Mouse (Mus musculus) intestine, embryonic 16.5 days (tissue): ENCODE data around the gene Ric1. TPM values are rescaled to one million over a fixed set of nuclear protein-coding genes. Genes with fewer than 3 reads are reported as not detected.

Experiments
- ATAC-seq: fragments of 200-750 bp; cut with Nextera tagmentation; 2 replicates; pipeline ENCODE4 v1.8.0; 2017; ENCODE audit warnings: moderate TSS enrichment, moderate library complexity
- H3K27ac ChIP-seq: fragments of 300-500 bp; sonication (generic); 2 replicates; pipeline ENCODE4 v1.5.1; 2014; ENCODE audit warnings: mild to moderate bottlenecking, low read length
- H3K27me3 ChIP-seq: fragments of 300-500 bp; sonication (generic); replicated peaks from 2 replicates; pipeline ENCODE4 v1.6.1; 2014; ENCODE audit warnings: low read length, control low read depth, mixed read lengths; ENCODE audit not compliant: control insufficient read depth, insufficient read depth
- H3K36me3 ChIP-seq: fragments of 300-500 bp; sonication (generic); 2 replicates; pipeline ENCODE4 v1.6.1; 2014; ENCODE audit warnings: low read length, control low read depth; ENCODE audit not compliant: control insufficient read depth, insufficient read depth
- H3K4me1 ChIP-seq: fragments of 300-500 bp; sonication (generic); 2 replicates; pipeline ENCODE4 v1.6.1; 2014; ENCODE audit warnings: low read length, control low read depth, mixed read lengths; ENCODE audit not compliant: control insufficient read depth, insufficient read depth
- H3K4me2 ChIP-seq: fragments of 300-500 bp; sonication (generic); 2 replicates; pipeline ENCODE4 v1.6.1; 2014; ENCODE audit warnings: low read depth, low read length, control low read depth
- H3K4me3 ChIP-seq: fragments of 300-500 bp; sonication (generic); 2 replicates; pipeline ENCODE4 v1.5.1; 2014; ENCODE audit warnings: mild to moderate bottlenecking, low read length
- H3K9ac ChIP-seq: fragments of 300-500 bp; sonication (generic); 2 replicates; pipeline ENCODE4 v1.6.1; 2014; ENCODE audit warnings: low read depth, low read length
- H3K9me3 ChIP-seq: fragments of 300-500 bp; sonication (generic); 2 replicates; pipeline ENCODE4 v1.6.1; 2016; ENCODE audit warnings: low read length, control low read depth; ENCODE audit not compliant: control insufficient read depth
- WGBS: fragments of 180-500 bp; shearing (Covaris S2); extraction: QIAGEN DNeasy Blood & Tissue Kit; methylation state at CpG from one replicate; pipeline ENCODE4 v1.1.7; 2014; 5-methylcytosine and 5-hydroxymethylcytosine counted together
- polyA plus RNA-seq: library from polyadenylated mRNA; unstranded; fragments of >200 nt; fragmentation: Nextera tagmentation; extraction: Ambion mirVana; gene quantifications from 2 replicates; pipeline ENCODE4 v1.2.1, GENCODE M21; 2015

The Ric1 gene
- polyA plus RNA-seq, 1 experiment from 2014 or later = 8.0 TPM

DNA sequence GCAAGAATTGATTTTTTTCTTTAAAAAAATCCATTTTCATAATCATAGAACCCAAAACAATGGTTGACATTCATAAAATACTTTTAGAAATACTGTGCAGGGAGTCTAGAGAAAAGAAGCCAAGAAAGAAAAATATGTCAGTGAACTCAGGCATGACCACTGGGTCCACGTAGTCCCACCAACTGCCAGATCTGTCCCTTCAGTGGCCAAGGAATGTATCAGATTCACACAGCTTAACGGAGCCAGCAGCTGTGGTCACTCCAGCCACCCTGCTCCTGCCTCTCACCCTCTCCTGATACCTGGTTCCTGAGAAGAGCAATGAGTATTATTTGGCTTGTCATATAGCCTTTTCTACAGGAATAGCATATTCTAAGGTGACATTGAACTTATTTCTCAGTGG lies 38.7 kb upstream of the Ric1 start:
- no peak overlapping the region for H3K4me2 ChIP-seq
- no peak overlapping the region for H3K9ac ChIP-seq
- no peaks in the 10 kb centered on the region for H3K36me3 ChIP-seq
- no peak for ATAC-seq
- no peaks in the 10 kb centered on the region for H3K27me3 ChIP-seq
- 80% methylated on average over 2 of the region's 2 CpGs for WGBS
- no peak overlapping the region for H3K4me3 ChIP-seq
- 0 out of 2 replicates have a peak, but pooled peaks cover 2% of the 10 kb centered on the region for H3K4me1 ChIP-seq
- H3K27ac ChIP-seq = no peak overlapping the region
- H3K9me3 ChIP-seq = no peaks in the 10 kb centered on the region

DNA sequence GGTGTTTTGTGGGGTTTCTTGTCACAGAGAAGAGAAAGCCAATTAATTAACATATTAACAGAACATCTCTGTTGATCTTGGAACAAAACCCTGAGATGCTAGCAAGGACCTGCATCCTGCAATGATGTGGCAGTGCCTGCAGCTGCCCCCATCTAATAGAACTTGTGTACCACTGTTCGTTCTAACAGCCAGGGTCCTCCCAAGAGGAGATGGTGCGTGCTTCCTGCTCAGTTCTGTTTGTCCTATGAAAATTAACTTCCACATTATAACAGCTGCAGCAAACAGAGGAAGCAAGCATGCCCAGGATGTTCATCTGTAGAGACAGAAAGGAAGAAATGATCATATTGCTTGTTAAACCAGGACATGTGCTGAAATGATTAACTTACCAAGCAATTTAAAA lies 37.5 kb upstream of the Ric1 start:
- H3K27ac ChIP-seq = no peak overlapping the region
- H3K9ac ChIP-seq = no peak overlapping the region
- 31% methylated on average over 2 of the region's 2 CpGs for WGBS
- H3K4me1 ChIP-seq = 0 out of 2 replicates have a peak, but pooled peaks cover 2% of the 10 kb centered on the region
- no peaks in the 10 kb centered on the region for H3K36me3 ChIP-seq
- H3K4me3 ChIP-seq = no peak overlapping the region
- no peak for ATAC-seq
- H3K9me3 ChIP-seq = no peaks in the 10 kb centered on the region
- no peak overlapping the region for H3K4me2 ChIP-seq
- no peaks in the 10 kb centered on the region for H3K27me3 ChIP-seq

DNA sequence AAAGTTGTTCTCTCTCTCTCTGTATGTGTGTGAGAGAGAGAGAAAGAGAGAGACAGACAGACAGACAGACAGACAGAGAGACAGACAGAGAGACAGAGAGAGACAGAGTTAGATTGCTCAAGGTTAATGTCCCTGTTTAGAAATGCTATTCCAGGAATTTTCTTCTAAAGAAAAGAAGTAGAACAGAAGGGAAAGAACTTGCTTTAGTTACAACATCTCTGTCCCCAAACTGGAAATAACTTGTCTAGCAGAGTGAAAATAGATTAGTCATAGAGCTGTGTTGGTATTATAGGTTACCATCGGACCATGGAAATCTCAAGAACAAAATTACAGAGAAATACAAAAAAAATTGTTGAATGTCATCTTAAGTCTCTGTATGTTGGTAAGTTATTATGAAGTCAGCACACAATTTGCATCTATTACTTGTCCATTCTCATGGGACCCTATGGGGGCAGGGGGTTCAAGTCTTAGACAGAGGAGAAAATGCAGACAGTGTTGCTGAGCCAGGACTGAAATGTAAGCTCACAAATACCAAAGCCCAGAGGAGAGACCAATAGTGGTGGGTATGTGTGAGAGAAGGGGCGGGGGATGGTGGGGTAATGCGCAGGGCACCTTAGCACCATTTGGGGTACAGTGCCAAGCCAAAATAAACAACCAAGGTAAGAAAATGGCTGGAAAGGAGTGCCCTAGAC lies 36.7 kb upstream of the Ric1 start:
- Histone ChIP-seq H3K4me1 (0 out of 2 replicates have a peak, but pooled peaks cover 2% of the 10 kb centered on the region), H3K36me3 (no peaks in the 10 kb centered on the region), H3K9ac (no peak overlapping the region), H3K9me3 (no peaks in the 10 kb centered on the region), H3K4me2 (no peak overlapping the region), H3K27ac (no peak overlapping the region), H3K4me3 (no peak overlapping the region), H3K27me3 (no peaks in the 10 kb centered on the region)
- ATAC-seq = no peak
- WGBS = 89% methylated on average over 3 of the region's 3 CpGs

DNA sequence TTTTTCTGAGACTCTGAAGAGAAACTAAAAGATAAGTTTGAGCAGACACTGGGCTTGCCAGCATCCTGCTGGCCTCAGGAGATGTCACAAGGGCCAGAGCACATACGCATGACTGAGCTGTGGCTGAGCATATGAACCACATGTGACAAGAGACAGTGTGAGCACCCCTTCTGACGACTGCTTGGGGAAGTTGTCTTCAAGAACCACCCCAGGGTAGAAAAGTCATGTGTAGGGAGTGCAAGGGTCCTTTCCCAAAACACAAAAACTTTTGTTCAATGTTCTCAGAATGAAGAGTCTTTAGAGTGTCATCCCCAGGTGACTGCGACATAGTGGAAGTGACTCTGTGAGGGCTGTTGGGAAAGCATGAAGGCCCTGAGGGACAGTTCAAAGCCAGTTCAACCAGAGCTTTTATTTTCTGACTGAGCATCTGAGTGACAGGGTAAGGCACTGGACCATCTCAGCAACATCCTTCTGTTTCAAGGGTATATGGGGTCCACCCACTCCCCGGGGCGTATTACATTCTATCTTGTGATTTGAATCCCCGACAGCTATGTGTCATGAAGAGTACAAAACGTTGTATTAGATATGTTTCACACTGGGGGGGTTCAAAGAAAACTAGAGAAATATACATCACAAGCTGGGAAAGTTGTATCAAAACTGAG lies 35.4 kb upstream of the Ric1 start:
- 87% methylated on average over 7 of the region's 7 CpGs for WGBS
- Histone ChIP-seq H3K4me1 (0 out of 2 replicates have a peak, but pooled peaks cover 2% of the 10 kb centered on the region), H3K4me2 (no peak overlapping the region), H3K9me3 (no peaks in the 10 kb centered on the region), H3K27ac (no peak overlapping the region), H3K36me3 (no peaks in the 10 kb centered on the region), H3K27me3 (no peaks in the 10 kb centered on the region), H3K4me3 (no peak overlapping the region), H3K9ac (no peak overlapping the region)
- ATAC-seq = no peak

DNA sequence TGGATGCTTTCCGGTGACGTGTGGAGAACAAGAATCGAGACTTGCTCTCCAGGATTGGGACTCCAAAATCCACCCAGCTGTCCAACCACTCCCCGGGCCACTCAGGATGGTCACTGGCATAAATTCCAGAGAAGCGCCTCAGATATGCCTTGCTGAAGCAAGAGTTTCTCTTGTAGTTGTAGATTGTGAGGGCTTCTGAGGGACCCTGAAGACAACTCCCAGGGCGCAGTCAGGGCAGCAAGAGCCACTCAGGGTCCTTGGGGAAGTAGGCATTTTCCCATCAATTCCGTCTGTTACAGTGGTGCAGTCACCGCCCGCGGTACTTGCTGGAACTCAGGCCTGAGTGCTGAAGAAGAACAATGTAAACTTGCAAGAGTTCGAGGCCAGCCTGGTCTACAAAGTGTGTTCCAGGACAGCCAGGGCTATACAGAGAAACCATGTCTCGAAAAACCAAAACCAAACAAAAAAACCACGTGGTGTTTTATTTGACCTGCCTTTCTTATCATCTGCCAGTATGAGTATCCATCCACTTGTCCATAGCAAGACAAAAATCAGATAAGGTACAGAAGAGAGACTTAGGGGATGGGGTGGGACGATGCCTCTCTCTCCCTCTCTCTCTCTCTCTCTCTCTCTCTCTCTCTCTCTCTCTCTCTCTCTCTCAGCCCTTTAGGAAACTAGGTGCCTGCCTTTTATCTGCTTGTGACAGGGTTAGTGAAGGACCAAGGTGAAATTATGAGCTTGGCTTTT lies 34.6 kb upstream of the Ric1 start:
- H3K9ac ChIP-seq = no peak overlapping the region
- H3K27me3 ChIP-seq = no peaks in the 10 kb centered on the region
- no peaks in the 10 kb centered on the region for H3K9me3 ChIP-seq
- 81% methylated on average over 14 of the region's 14 CpGs for WGBS
- no peak overlapping the region for H3K4me2 ChIP-seq
- ATAC-seq = no peak
- no peak overlapping the region for H3K4me3 ChIP-seq
- H3K27ac ChIP-seq = no peak overlapping the region
- H3K36me3 ChIP-seq = no peaks in the 10 kb centered on the region
- H3K4me1 ChIP-seq = 0 out of 2 replicates have a peak, but pooled peaks cover 2% of the 10 kb centered on the region

DNA sequence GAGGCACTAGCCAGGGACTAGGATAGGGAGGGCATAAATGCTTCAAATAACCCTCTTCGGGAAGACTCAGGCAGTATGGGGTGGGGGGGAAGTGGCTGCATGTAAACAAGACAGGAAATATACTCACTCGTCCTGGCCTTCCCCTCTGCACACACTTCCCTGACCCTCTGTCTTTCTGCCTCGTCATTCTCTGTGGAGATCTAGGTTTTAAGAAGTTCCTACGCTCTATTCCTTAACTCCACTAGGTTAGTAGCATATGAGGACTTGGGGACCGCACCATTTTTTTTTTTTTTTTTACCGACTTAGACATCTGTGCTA lies 34.0 kb upstream of the Ric1 start:
- no peak for ATAC-seq
- WGBS = 50% methylated on average over 6 of the region's 6 CpGs
- 0 out of 2 replicates have a peak, but pooled peaks cover 2% of the 10 kb centered on the region for H3K4me1 ChIP-seq
- no peak overlapping the region for H3K4me2 ChIP-seq
- no peaks in the 10 kb centered on the region for H3K36me3 ChIP-seq
- no peaks in the 10 kb centered on the region for H3K9me3 ChIP-seq
- no peak overlapping the region for H3K4me3 ChIP-seq
- H3K27ac ChIP-seq = no peak overlapping the region
- H3K27me3 ChIP-seq = no peaks in the 10 kb centered on the region
- no peak overlapping the region for H3K9ac ChIP-seq

DNA sequence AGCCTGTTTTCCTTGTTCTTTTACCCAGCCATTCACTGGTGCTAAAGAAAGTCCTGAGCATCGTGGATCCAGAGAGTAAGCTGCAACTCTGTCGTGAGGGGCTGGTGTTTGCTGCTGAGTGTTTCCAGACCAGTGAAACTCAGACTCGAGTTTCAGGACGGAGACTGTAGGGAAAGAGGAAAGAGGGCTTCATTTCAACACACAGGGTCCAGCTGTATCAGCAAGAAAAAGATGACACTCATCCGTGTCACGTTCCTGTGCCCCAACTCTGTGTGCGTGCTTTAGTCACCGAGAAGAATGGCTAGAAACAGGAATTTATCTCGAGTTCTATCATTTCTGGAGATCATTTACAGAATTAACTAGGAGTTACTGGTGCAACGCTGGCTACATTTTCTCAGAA lies 33.7 kb upstream of the Ric1 start:
- Histone ChIP-seq H3K9me3 (no peaks in the 10 kb centered on the region), H3K36me3 (no peaks in the 10 kb centered on the region), H3K4me2 (no peak overlapping the region), H3K4me3 (no peak overlapping the region), H3K27ac (no peak overlapping the region), H3K9ac (no peak overlapping the region), H3K27me3 (no peaks in the 10 kb centered on the region), H3K4me1 (0 out of 2 replicates have a peak, but pooled peaks cover 2% of the 10 kb centered on the region)
- 40% methylated on average over 10 of the region's 10 CpGs for WGBS
- ATAC-seq = 0 out of 2 replicates have a peak, but pooled peaks have one; percentile 28

DNA sequence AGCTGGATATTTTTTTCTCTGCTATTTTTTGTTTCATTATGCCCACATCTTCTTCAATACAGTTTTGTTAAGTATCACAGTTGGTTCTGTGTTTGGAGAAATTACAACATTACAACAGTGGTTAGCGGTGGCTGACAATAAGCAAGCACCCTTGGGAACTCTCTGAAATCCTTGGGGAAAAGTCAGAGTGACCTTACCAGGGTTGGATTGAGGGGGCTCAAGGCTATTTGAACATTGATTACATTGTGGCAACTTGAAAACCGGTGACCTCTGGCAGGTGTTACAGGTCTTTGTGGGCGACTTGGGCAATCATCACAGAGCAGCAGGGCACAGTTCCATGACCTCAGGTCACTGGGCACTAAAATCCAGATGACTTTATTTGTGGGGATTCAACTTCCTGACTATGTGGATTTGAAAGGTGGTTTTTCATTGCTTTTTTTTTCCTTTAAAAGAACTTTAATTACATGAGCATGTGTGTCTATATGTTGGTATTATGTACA lies 32.2 kb upstream of the Ric1 start:
- H3K4me3 ChIP-seq = no peak overlapping the region
- 63% methylated on average over 3 of the region's 3 CpGs for WGBS
- no peaks in the 10 kb centered on the region for H3K27me3 ChIP-seq
- ATAC-seq = no peak
- H3K9me3 ChIP-seq = no peaks in the 10 kb centered on the region
- H3K4me2 ChIP-seq = no peak overlapping the region
- no peaks in the 10 kb centered on the region for H3K36me3 ChIP-seq
- no peaks in the 10 kb centered on the region for H3K4me1 ChIP-seq
- H3K9ac ChIP-seq = no peak overlapping the region
- no peak overlapping the region for H3K27ac ChIP-seq

DNA sequence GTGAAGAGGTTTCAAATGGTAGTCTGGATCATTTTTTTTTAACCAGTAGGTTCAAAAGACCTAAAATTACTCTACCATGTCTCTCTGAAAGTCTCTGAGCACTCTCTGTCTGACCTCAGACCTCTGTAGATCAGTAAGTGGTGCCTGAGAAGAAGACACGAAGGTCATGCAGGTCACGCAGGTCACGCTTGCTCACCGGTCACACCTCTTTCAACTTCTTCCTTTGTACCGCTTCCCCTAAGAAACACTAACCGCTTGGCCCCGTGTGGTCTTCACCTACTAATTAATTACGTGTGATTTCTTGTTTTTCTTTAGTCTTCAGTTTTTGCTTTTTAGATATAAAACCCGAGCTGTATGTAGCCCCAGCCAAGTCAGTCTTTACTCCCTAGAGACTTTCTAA lies 30.6 kb upstream of the Ric1 start:
- Histone ChIP-seq H3K4me1 (peaks cover 6% of the 10 kb centered on the region), H3K4me3 (no peak overlapping the region), H3K27me3 (no peaks in the 10 kb centered on the region), H3K4me2 (no peak overlapping the region), H3K36me3 (no peaks in the 10 kb centered on the region), H3K9ac (no peak overlapping the region), H3K27ac (no peak overlapping the region), H3K9me3 (no peaks in the 10 kb centered on the region)
- 84% methylated on average over 9 of the region's 9 CpGs for WGBS
- ATAC-seq = no peak
